Mouse (Mus musculus) hindbrain, embryonic 12.5 days (tissue): ENCODE results near the gene Ugt1a9. TPM values are rescaled to one million over a fixed set of nuclear protein-coding genes. Genes with fewer than 3 reads are reported as not detected.
"Not testable (repeated sequence)": the region's sequence is repeated elsewhere in the genome, so short reads cannot be mapped to it uniquely, and the experiment has no call there.

Experiments used
- ATAC-seq: fragments of 200-750 bp; cut with Nextera tagmentation; 2 replicates; pipeline ENCODE4 v1.8.0; 2017; ENCODE audit warnings: moderate TSS enrichment; ENCODE audit not compliant: low FRiP score
- H3K27ac ChIP-seq: fragments of 300-500 bp; sonication (generic); 2 replicates; pipeline ENCODE4 v1.5.1; 2016; ENCODE audit warnings: mild to moderate bottlenecking
- H3K27me3 ChIP-seq: fragments of 300-500 bp; sonication (generic); 2 replicates; pipeline ENCODE4 v1.6.1; 2016; ENCODE audit warnings: mild to moderate bottlenecking
- H3K36me3 ChIP-seq: fragments of 300-500 bp; sonication (generic); 2 replicates; pipeline ENCODE4 v1.6.1; 2016; ENCODE audit warnings: mild to moderate bottlenecking
- H3K4me1 ChIP-seq: fragments of 300-500 bp; sonication (generic); 2 replicates; pipeline ENCODE4 v1.6.1; 2016
- H3K4me2 ChIP-seq: fragments of 300-500 bp; sonication (generic); replicated peaks from 2 replicates; pipeline ENCODE4 v1.6.1; 2016; ENCODE audit warnings: mild to moderate bottlenecking
- H3K4me3 ChIP-seq: fragments of 300-500 bp; sonication (generic); 2 replicates; pipeline ENCODE4 v1.5.1; 2016; ENCODE audit warnings: mild to moderate bottlenecking
- H3K9ac ChIP-seq: fragments of 300-500 bp; sonication (generic); 2 replicates; pipeline ENCODE4 v1.6.1; 2016; ENCODE audit warnings: mild to moderate bottlenecking, moderate library complexity
- H3K9me3 ChIP-seq: fragments of 300-500 bp; sonication (generic); replicated peaks from 2 replicates; pipeline ENCODE4 v1.6.1; 2016; ENCODE audit warnings: mild to moderate bottlenecking
- WGBS: fragments of 180-500 bp; shearing (Covaris S2); methylation state at CpG from one replicate; pipeline ENCODE4 v1.1.7; 2016; 5-methylcytosine and 5-hydroxymethylcytosine counted together
- polyA plus RNA-seq: library from polyadenylated mRNA; unstranded; fragments of >200 nt; fragmentation: Nextera tagmentation; extraction: Ambion mirVana; gene quantifications from 2 replicates; pipeline ENCODE4 v1.2.1, GENCODE M21; 2016

Gene Ugt1a9
- polyA plus RNA-seq, 1 experiment from 2014 or later, result not detected

- not testable (repeated sequence) for ATAC-seq, H3K4me3 ChIP-seq
- 13% methylated on average over 4 of the region's 4 CpGs for WGBS
Measured at GRCm38 (mm10) chr1:88120550-88120949, 50.0 kb downstream of the Ugt1a9 start.

GRCm38 (mm10) chr1:88121521-88121920, 50.9 kb downstream of the Ugt1a9 start:
- H3K4me1 ChIP-seq, H3K36me3 ChIP-seq, H3K27me3 ChIP-seq, ATAC-seq, H3K9ac ChIP-seq, H3K4me2 ChIP-seq, H3K27ac ChIP-seq, H3K4me3 ChIP-seq, H3K9me3 ChIP-seq: not testable (repeated sequence)
- no CpG with 5 or more reads among the region's 1 CpGs for WGBS

More at GRCm38 (mm10) chr1:88120550-88120949, 50.0 kb downstream of the Ugt1a9 start:
- not testable (repeated sequence) for H3K4me2 ChIP-seq, H3K36me3 ChIP-seq, H3K27ac ChIP-seq, H3K9ac ChIP-seq, H3K9me3 ChIP-seq, H3K4me1 ChIP-seq, H3K27me3 ChIP-seq

- H3K4me1 ChIP-seq, H3K4me2 ChIP-seq, H3K27ac ChIP-seq, H3K4me3 ChIP-seq, H3K9me3 ChIP-seq, H3K36me3 ChIP-seq, H3K9ac ChIP-seq, ATAC-seq, H3K27me3 ChIP-seq: not testable (repeated sequence)
- 73% methylated on average over 4 of the region's 4 CpGs for WGBS
Measured at GRCm38 (mm10) chr1:88125827-88126360, 55.3 kb downstream of the Ugt1a9 start.

DNA sequence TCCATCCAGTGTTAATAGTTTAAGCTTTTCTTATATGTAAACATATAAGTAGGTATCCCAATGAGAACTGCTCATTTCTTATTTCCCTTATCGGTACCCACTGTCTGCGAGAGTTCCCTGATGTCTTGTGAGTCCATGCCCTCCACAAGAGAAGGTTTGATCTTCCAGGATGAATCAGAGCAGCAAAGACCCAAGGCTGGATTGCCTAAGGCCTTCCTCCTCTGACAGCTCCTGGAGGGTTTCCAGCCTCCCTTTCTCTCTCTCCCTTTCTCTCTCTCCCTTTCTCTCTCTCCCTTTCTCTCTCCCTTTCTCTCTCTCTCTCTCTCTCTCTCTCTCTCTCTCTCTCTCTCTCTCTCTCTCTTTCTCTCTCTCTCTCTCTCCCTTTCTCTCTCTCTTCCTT, 58.5 kb downstream of the Ugt1a9 start:
- H3K4me1 ChIP-seq, H3K36me3 ChIP-seq, H3K4me2 ChIP-seq, H3K9ac ChIP-seq, H3K9me3 ChIP-seq, H3K27me3 ChIP-seq, ATAC-seq, H3K4me3 ChIP-seq, H3K27ac ChIP-seq: not testable (repeated sequence)
- 95% methylated on average over 2 of the region's 2 CpGs for WGBS

- not testable (repeated sequence) for H3K4me3 ChIP-seq, ATAC-seq, H3K9ac ChIP-seq, H3K4me2 ChIP-seq, H3K4me1 ChIP-seq, H3K27ac ChIP-seq, H3K36me3 ChIP-seq, H3K9me3 ChIP-seq, H3K27me3 ChIP-seq
- 96% methylated on average over 1 of the region's 1 CpGs for WGBS
Measured at GRCm38 (mm10) chr1:88130223-88130622, 59.6 kb downstream of the Ugt1a9 start.

- whole genome bisulfite sequencing, result 59% methylated on average over 3 of the region's 3 CpGs
- H3K9ac ChIP-seq, result no peak overlapping the region
- no peak overlapping the region for H3K4me2 ChIP-seq
- no peaks in the 10 kb centered on the region for H3K27me3 ChIP-seq
- H3K27ac ChIP-seq, result no peak overlapping the region
- no peaks in the 10 kb centered on the region for H3K9me3 ChIP-seq
- H3K36me3 ChIP-seq, result no peaks in the 10 kb centered on the region
- H3K4me3 ChIP-seq, result no peak overlapping the region
- peaks cover 5% of the 10 kb centered on the region for H3K4me1 ChIP-seq
- ATAC-seq, result no peak
Measured at GRCm38 (mm10) chr1:88133908-88134456, 63.4 kb downstream of the Ugt1a9 start.

DNA sequence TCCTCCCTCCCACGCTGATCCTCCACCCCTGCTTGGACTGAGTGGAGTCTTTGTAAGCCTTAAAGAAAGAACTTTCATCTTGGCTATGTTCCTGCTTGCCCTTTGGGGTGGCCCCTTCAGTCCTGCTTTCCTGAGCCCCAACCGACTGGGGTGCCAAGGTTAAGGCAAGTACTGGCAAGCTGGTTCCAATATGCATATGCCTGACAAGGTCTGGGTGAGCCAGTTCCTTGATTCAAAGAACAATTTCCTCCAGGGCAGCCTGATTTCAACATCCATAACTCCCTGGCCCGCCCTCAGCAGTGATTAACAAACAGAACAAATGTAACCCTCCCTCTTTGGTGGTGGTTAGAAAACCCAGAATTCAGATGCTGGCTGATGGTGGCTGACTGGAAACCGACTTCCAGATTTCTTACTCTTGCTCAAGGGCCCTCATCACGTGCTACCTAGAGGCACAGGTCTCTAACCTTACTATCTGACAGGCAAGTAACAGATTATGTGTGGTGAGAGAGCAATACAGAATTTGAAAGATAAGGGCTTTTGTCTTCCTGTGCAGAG, 63.9 kb downstream of the Ugt1a9 start, which contains the start of gene Ugt1a6a:
TSS of gene Ugt1a6a (plus strand) at position 353 of the 555 bp plus-strand sequence.
- 47% methylated on average over 5 of the region's 5 CpGs for whole genome bisulfite sequencing
- H3K27ac ChIP-seq, H3K4me1 ChIP-seq, H3K4me3 ChIP-seq, H3K4me2 ChIP-seq, H3K36me3 ChIP-seq, ATAC-seq, H3K9ac ChIP-seq, H3K9me3 ChIP-seq, H3K27me3 ChIP-seq: not testable (repeated sequence)

GRCm38 (mm10) chr1:88135229-88135904, 64.8 kb downstream of the Ugt1a9 start:
- not testable (repeated sequence) for H3K36me3 ChIP-seq, H3K4me1 ChIP-seq, H3K9me3 ChIP-seq, H3K4me3 ChIP-seq, H3K27ac ChIP-seq, H3K9ac ChIP-seq, H3K27me3 ChIP-seq, H3K4me2 ChIP-seq, ATAC-seq
- 90% methylated on average over 6 of the region's 6 CpGs for WGBS

- Histone ChIP-seq H3K4me2 (no peak overlapping the region), H3K27ac (no peak overlapping the region), H3K9me3 (no peaks in the 10 kb centered on the region), H3K4me1 (peaks cover 5% of the 10 kb centered on the region), H3K36me3 (no peaks in the 10 kb centered on the region), H3K27me3 (no peaks in the 10 kb centered on the region), H3K4me3 (no peak overlapping the region), H3K9ac (no peak overlapping the region)
- 70% methylated on average over 2 of the region's 2 CpGs for WGBS
- no peak for ATAC-seq
Measured at GRCm38 (mm10) chr1:88136646-88137045, 66.0 kb downstream of the Ugt1a9 start.

DNA sequence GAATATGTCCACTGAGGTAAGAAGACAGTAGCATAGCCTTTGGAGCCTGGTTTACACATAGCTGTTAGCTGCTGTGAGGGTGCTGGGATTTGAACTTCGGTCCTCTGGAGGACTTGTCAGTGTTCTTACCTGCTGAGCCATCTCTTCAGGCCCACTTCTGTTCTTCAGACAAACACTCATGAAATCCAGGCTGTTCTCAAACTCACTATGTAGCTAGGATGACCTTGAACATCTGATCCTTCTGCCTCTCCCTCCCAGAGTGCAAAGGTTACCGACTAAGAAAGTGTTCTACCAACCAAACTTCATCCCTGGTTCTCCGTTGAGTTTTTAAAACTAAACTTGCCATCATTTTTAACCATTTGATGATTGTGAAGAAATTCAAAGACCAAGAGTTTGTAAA, 66.7 kb downstream of the Ugt1a9 start:
- Histone ChIP-seq H3K4me3 (no peak overlapping the region), H3K36me3 (no peaks in the 10 kb centered on the region), H3K4me1 (peaks cover 5% of the 10 kb centered on the region), H3K4me2 (no peak overlapping the region), H3K27ac (no peak overlapping the region), H3K9me3 (no peaks in the 10 kb centered on the region), H3K9ac (no peak overlapping the region), H3K27me3 (no peaks in the 10 kb centered on the region)
- WGBS, result 79% methylated on average over 3 of the region's 3 CpGs
- ATAC-seq, result no peak

DNA sequence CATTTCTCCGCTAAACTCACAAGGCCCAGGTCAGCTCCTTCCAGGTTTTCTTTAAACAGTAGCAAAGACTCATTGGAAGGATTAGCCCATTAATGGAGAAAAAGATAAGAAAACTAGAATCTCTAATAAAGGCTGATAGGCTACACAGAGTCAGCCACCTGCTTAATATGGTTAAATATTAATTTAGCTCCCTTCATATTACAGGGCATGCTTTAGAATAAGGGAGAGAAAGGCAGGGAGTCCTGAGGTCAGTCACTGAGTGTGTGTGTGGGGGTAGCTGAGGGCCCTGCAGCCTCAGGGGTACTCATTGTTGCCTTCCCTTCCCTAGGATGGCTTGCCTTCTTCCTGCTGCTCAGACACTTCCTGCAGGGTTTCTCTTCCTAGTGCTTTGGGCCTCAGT, 67.5 kb downstream of the Ugt1a9 start:
- no peak for ATAC-seq
- H3K36me3 ChIP-seq, result no peaks in the 10 kb centered on the region

GRCm38 (mm10) chr1:88140492-88140891, 69.9 kb downstream of the Ugt1a9 start:
- H3K4me2 ChIP-seq, H3K36me3 ChIP-seq, H3K27me3 ChIP-seq, H3K9ac ChIP-seq, ATAC-seq, H3K9me3 ChIP-seq, H3K4me3 ChIP-seq, H3K27ac ChIP-seq, H3K4me1 ChIP-seq: not testable (repeated sequence)
- WGBS, result 44% methylated on average over 1 of the region's 1 CpGs

More for the DNA sequence above, 67.5 kb downstream of the Ugt1a9 start:
- H3K27ac ChIP-seq, result no peak overlapping the region
- WGBS, result 100% methylated on average over 1 of the region's 1 CpGs
- no peak overlapping the region for H3K4me2 ChIP-seq
- H3K4me3 ChIP-seq, result no peak overlapping the region
- no peaks in the 10 kb centered on the region for H3K9me3 ChIP-seq
- no peaks in the 10 kb centered on the region for H3K27me3 ChIP-seq
- peaks cover 5% of the 10 kb centered on the region for H3K4me1 ChIP-seq
- H3K9ac ChIP-seq, result no peak overlapping the region
